Mouse (Mus musculus) lung, postnatal 0 days (tissue): Measurements from ENCODE around the gene Cacna1s.

Source experiments
- CTCF ChIP-seq: IDR thresholded peaks from 2 replicates; pipeline ENCODE4 v1.5.1; 2016; ENCODE audit warnings: antibody characterized with exemption, mild to moderate bottlenecking
- EP300 ChIP-seq: IDR thresholded peaks from 2 replicates; pipeline ENCODE4 v1.6.1; 2016; ENCODE audit warnings: antibody characterized with exemption, mild to moderate bottlenecking, control low read depth

GRCm38 (mm10) chr1:136040452-136040851 is 12.1 kb upstream of the Cacna1s start:
- no peak for TF ChIP-seq CTCF
- TF ChIP-seq EP300, result no peak
